Mouse (Mus musculus) central nervous system, embryonic 14 days (tissue): ENCODE measurements around the gene Gm49405. TPM values are rescaled to one million over a fixed set of nuclear protein-coding genes. Genes with fewer than 3 reads are reported as not detected.

Experiments used
- polyA plus RNA-seq: library from polyadenylated mRNA; depleted of rRNA; stranded (reverse); fragments of >200 nt; gene quantifications from 2 replicates; pipeline ENCODE4 v1.2.3, GENCODE M21; 2012; rRNA removed

Gene Gm49405
- 9.0 and 9.6 TPM in 2 replicates for polyA plus RNA-seq

GRCm38 (mm10) chr19:4000119-4000900 is at the start of gene Gm49405, which contains the start of gene Nudt8:
TSS of gene Gm49405 (plus strand) at chr19:4000626.
TSS of gene Nudt8 (plus strand) at chr19:4000580.

GRCm38 (mm10) chr19:3958470-3958869 is 42.0 kb upstream of the Gm49405 start, which contains the start of gene Aldh3b3:
TSS of gene Aldh3b3 (plus strand) at chr19:3958645.

GRCm38 (mm10) chr19:3972229-3972628 is 28.2 kb upstream of the Gm49405 start, which contains the start of gene Aldh3b2:
TSS of gene Aldh3b2 (plus strand) at chr19:3972328.

GRCm38 (mm10) chr19:3986334-3986733 is 14.1 kb upstream of the Gm49405 start, which contains the start of gene Acy3:
TSS of gene Acy3 (plus strand) at chr19:3986570.

GRCm38 (mm10) chr19:3992416-3992815 is 8.0 kb upstream of the Gm49405 start, which contains the start of gene Tbx10:
TSS of gene Tbx10 (plus strand) at chr19:3992752.

GRCm38 (mm10) chr19:4003112-4003511 is 2.7 kb downstream of the Gm49405 start, which contains the start of gene Doc2g:
TSS of gene Doc2g (plus strand) at chr19:4003313.

GRCm38 (mm10) chr19:4012432-4013022 is 12.1 kb downstream of the Gm49405 start, which contains the start of gene Ndufv1:
TSS of gene Ndufv1 (minus strand) at chr19:4012806.

GRCm38 (mm10) chr19:4037788-4038232 is 37.4 kb downstream of the Gm49405 start, which contains the start of gene Gstp1:
TSS of gene Gstp1 (minus strand) at chr19:4037985.

GRCm38 (mm10) chr19:4045966-4046865 is 45.8 kb downstream of the Gm49405 start, which contains the start of gene Gstp2:
TSS of gene Gstp2 (minus strand) at chr19:4046023.

Other genes starting within 250 kb of the Gm49405 start
- gene Kmt5b, start 233.2 kb upstream of the Gm49405 start, polyA plus RNA-seq, result 50.3 and 52.3 TPM in 2 replicates
- 83.3 and 86.1 TPM in 2 replicates for gene Chka, start 148.9 kb upstream of the Gm49405 start, polyA plus RNA-seq
- gene Tcirg1, start 93.5 kb upstream of the Gm49405 start, polyA plus RNA-seq, result 48.5 and 61.6 TPM in 2 replicates
- 173 and 186 TPM in 2 replicates for gene Ndufs8, start 87.9 kb upstream of the Gm49405 start, polyA plus RNA-seq
- gene Aldh3b1, start 70.8 kb upstream of the Gm49405 start, polyA plus RNA-seq, result 1.7 and 1.8 TPM in 2 replicates
- gene Unc93b1, start 65.4 kb upstream of the Gm49405 start, polyA plus RNA-seq, result 14.5 and 15.1 TPM in 2 replicates
- 0.05 TPM in 1 of 2 replicates, not detected in the other for gene Aldh3b3, start 42.0 kb upstream of the Gm49405 start, polyA plus RNA-seq
- gene Aldh3b2, start 28.3 kb upstream of the Gm49405 start, polyA plus RNA-seq, result 0.32 and 1.8 TPM in 2 replicates
- gene Acy3, start 14.1 kb upstream of the Gm49405 start, polyA plus RNA-seq, result 2.3 and 3.3 TPM in 2 replicates
- 0.05 and 0.21 TPM in 2 replicates for gene Tbx10, start 7.9 kb upstream of the Gm49405 start, polyA plus RNA-seq
- 14.7 and 17.5 TPM in 2 replicates for gene Nudt8, start within 50 bp of the Gm49405 start, polyA plus RNA-seq
- 23.9 and 25.6 TPM in 2 replicates for gene Doc2g, start 2.7 kb downstream of the Gm49405 start, polyA plus RNA-seq
- 172 and 187 TPM in 2 replicates for gene Ndufv1, start 12.2 kb downstream of the Gm49405 start, polyA plus RNA-seq
- gene Gstp1, start 37.4 kb downstream of the Gm49405 start, polyA plus RNA-seq, result 226 and 263 TPM in 2 replicates
- gene Gstp2, start 45.4 kb downstream of the Gm49405 start, polyA plus RNA-seq, result 1.2 and 5.2 TPM in 2 replicates
- 0.38 TPM in 1 of 2 replicates, not detected in the other for gene Gstp3, start 58.9 kb downstream of the Gm49405 start, polyA plus RNA-seq
- gene Cabp2, start 81.0 kb downstream of the Gm49405 start, polyA plus RNA-seq, result not detected in 2 replicates
- gene Cdk2ap2, start 96.6 kb downstream of the Gm49405 start, polyA plus RNA-seq, result 51.1 and 56.1 TPM in 2 replicates
- gene Pitpnm1, start 99.4 kb downstream of the Gm49405 start, polyA plus RNA-seq, result 112 and 116 TPM in 2 replicates
- 122 and 129 TPM in 2 replicates for gene Aip, start 125.2 kb downstream of the Gm49405 start, polyA plus RNA-seq
- 0.05 and 0.06 TPM in 2 replicates for gene Gpr152, start 139.2 kb downstream of the Gm49405 start, polyA plus RNA-seq
- 0.03 and 0.05 TPM in 2 replicates for gene Cabp4, start 143.4 kb downstream of the Gm49405 start, polyA plus RNA-seq
- gene Coro1b, start 148.0 kb downstream of the Gm49405 start, polyA plus RNA-seq, result 245 and 266 TPM in 2 replicates
- gene Ptprcap, start 153.0 kb downstream of the Gm49405 start, polyA plus RNA-seq, result 1.6 and 2.9 TPM in 2 replicates
- 75.7 and 77.5 TPM in 2 replicates for gene Rps6kb2, start 162.7 kb downstream of the Gm49405 start, polyA plus RNA-seq
- 3.6 and 4.1 TPM in 2 replicates for gene Carns1, start 174.9 kb downstream of the Gm49405 start, polyA plus RNA-seq
- gene Tbc1d10c, start 190.7 kb downstream of the Gm49405 start, polyA plus RNA-seq, result 2.0 and 3.4 TPM in 2 replicates
- gene Ppp1ca, start 191.4 kb downstream of the Gm49405 start, polyA plus RNA-seq, result 403 and 409 TPM in 2 replicates
- 39.4 and 40.6 TPM in 2 replicates for gene Rad9a, start 201.0 kb downstream of the Gm49405 start, polyA plus RNA-seq
- 2.9 and 7.3 TPM in 2 replicates for gene Clcf1, start 213.6 kb downstream of the Gm49405 start, polyA plus RNA-seq
- 1.2 TPM in 1 of 2 replicates, not detected in the other for gene AC109138.7, start 213.7 kb downstream of the Gm49405 start, polyA plus RNA-seq
- gene Pold4, start 231.3 kb downstream of the Gm49405 start, polyA plus RNA-seq, result 28.6 and 30.9 TPM in 2 replicates